Mouse (Mus musculus) kidney, embryonic 16.5 days (tissue): ENCODE results near the gene Duox1. TPM values are rescaled to one million over a fixed set of nuclear protein-coding genes. Genes with fewer than 3 reads are reported as not detected.
A peak's percentile ranks its signal among the peaks of the same experiment; 100 is the strongest.

Experiments
- ATAC-seq: fragments of 200-750 bp; cut with Nextera tagmentation; 2 replicates; pipeline ENCODE4 v1.8.0; 2017; ENCODE audit warnings: moderate TSS enrichment; ENCODE audit not compliant: low FRiP score, low TSS enrichment
- H3K27ac ChIP-seq: fragments of 300-500 bp; sonication (generic); 2 replicates; pipeline ENCODE4 v1.5.1; 2014; ENCODE audit warnings: low read length
- H3K27me3 ChIP-seq: fragments of 300-500 bp; sonication (generic); 2 replicates; pipeline ENCODE4 v1.6.1; 2014; ENCODE audit warnings: low read length, control low read depth, mixed read lengths; ENCODE audit not compliant: insufficient read depth
- H3K36me3 ChIP-seq: fragments of 300-500 bp; sonication (generic); 2 replicates; pipeline ENCODE4 v1.6.1; 2014; ENCODE audit warnings: low read length, control low read depth, mixed read lengths; ENCODE audit not compliant: insufficient read depth
- H3K4me1 ChIP-seq: fragments of 300-500 bp; sonication (generic); 2 replicates; pipeline ENCODE4 v1.6.1; 2014; ENCODE audit warnings: low read length, control low read depth, mixed read lengths; ENCODE audit not compliant: insufficient read depth
- H3K4me2 ChIP-seq: fragments of 300-500 bp; sonication (generic); replicated peaks from 2 replicates; pipeline ENCODE4 v1.6.1; 2014; ENCODE audit warnings: low read depth, low read length
- H3K4me3 ChIP-seq: fragments of 300-500 bp; sonication (generic); 2 replicates; pipeline ENCODE4 v1.5.1; 2014; ENCODE audit warnings: mild to moderate bottlenecking, low read length
- H3K9ac ChIP-seq: fragments of 300-500 bp; sonication (generic); replicated peaks from 2 replicates; pipeline ENCODE4 v1.6.1; 2014; ENCODE audit warnings: low read length
- H3K9me3 ChIP-seq: fragments of 300-500 bp; sonication (generic); 2 replicates; pipeline ENCODE4 v1.6.1; 2016; ENCODE audit warnings: low read length, control low read depth
- WGBS: fragments of 180-500 bp; shearing (Covaris S2); extraction: QIAGEN DNeasy Blood & Tissue Kit; methylation state at CpG from one replicate; pipeline ENCODE4 v1.1.7; 2014; 5-methylcytosine and 5-hydroxymethylcytosine counted together
- polyA plus RNA-seq: library from polyadenylated mRNA; unstranded; fragments of >200 nt; fragmentation: Nextera tagmentation; extraction: Ambion mirVana; gene quantifications from 2 replicates; pipeline ENCODE4 v1.2.1, GENCODE M21; 2015

The Duox1 gene
- polyA plus RNA-seq, 1 experiment from 2014 or later, result 0.05 TPM

- H3K4me1 ChIP-seq, result peaks cover 35% of the 10 kb centered on the region
- H3K9ac ChIP-seq, result no peak overlapping the region
- no peaks in the 10 kb centered on the region for H3K9me3 ChIP-seq
- no peaks in the 10 kb centered on the region for H3K36me3 ChIP-seq
- WGBS, result 48% methylated on average over 10 of the region's 10 CpGs
- no peak overlapping the region for H3K4me2 ChIP-seq
- H3K4me3 ChIP-seq, result no peak overlapping the region
- no peak overlapping the region for H3K27ac ChIP-seq
- ATAC-seq, result no peak
- peaks cover 10% of the 10 kb centered on the region; the same call in 1 of the 2 replicates for H3K27me3 ChIP-seq
These were observed 54.8 kb downstream of the Duox1 start for GRCm38 (mm10) chr2:122370101-122370750.

GRCm38 (mm10) chr2:122372067-122372466 is 56.6 kb downstream of the Duox1 start:
- Histone ChIP-seq H3K9ac (no peak overlapping the region), H3K27me3 (peaks cover 10% of the 10 kb centered on the region; the same call in 1 of the 2 replicates), H3K9me3 (no peaks in the 10 kb centered on the region), H3K36me3 (no peaks in the 10 kb centered on the region), H3K4me1 (peaks cover 21% of the 10 kb centered on the region), H3K27ac (no peak overlapping the region), H3K4me3 (no peak overlapping the region), H3K4me2 (no peak overlapping the region)
- WGBS, result 68% methylated on average over 3 of the region's 3 CpGs
- ATAC-seq, result no peak

DNA sequence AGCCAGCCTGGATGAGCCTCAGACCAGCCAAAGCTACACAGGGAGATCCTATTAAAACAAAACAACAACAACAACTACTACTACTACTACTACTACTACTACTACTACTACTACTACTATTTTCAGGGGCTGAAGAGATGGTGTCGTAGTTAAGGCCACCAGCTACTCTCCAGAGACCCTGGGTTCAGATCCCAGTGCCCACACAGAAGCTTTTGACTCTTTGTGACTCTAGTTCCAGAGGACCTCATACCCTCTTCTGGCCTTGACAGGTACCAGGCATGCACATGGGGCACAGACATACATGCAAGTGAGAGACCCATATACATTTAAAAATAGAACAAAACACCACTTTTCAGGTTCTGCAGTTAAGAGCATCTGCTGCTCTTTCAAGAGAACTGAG is 57.1 kb downstream of the Duox1 start:
- H3K9me3 ChIP-seq, result no peaks in the 10 kb centered on the region
- H3K36me3 ChIP-seq, result no peaks in the 10 kb centered on the region
- H3K4me3 ChIP-seq, result no peak overlapping the region
- H3K4me2 ChIP-seq, result no peak overlapping the region
- 87% methylated on average over 1 of the region's 1 CpGs for WGBS
- no peak overlapping the region for H3K27ac ChIP-seq
- ATAC-seq, result no peak
- H3K9ac ChIP-seq, result no peak overlapping the region
- peaks cover 10% of the 10 kb centered on the region; the same call in 1 of the 2 replicates for H3K27me3 ChIP-seq
- peaks cover 17% of the 10 kb centered on the region for H3K4me1 ChIP-seq

- Histone ChIP-seq H3K36me3 (no peaks in the 10 kb centered on the region), H3K9ac (no peak overlapping the region), H3K27me3 (peaks cover 10% of the 10 kb centered on the region; the same call in 1 of the 2 replicates), H3K4me3 (no peak overlapping the region), H3K4me1 (peaks cover 17% of the 10 kb centered on the region), H3K9me3 (no peaks in the 10 kb centered on the region), H3K4me2 (no peak overlapping the region), H3K27ac (no peak overlapping the region)
- 78% methylated on average over 5 of the region's 5 CpGs for WGBS
- no peak for ATAC-seq
These were observed 58.5 kb downstream of the Duox1 start for GRCm38 (mm10) chr2:122374012-122374411.

- ATAC-seq, result no peak
- Histone ChIP-seq H3K4me3 (peak overlapping the region; percentile 84), H3K4me2 (peak overlapping the region; percentile 93), H3K9me3 (no peaks in the 10 kb centered on the region), H3K27ac (no peak overlapping the region), H3K27me3 (0 out of 2 replicates have a peak, but pooled peaks cover 6% of the 10 kb centered on the region), H3K9ac (peak overlapping the region; percentile 66), H3K36me3 (no peaks in the 10 kb centered on the region), H3K4me1 (peaks cover 12% of the 10 kb centered on the region; the same call in 1 of the 2 replicates)
- 21% methylated on average over 23 of the region's 23 CpGs for WGBS
These were observed 59.3 kb downstream of the Duox1 start for GRCm38 (mm10) chr2:122374666-122375331.

- no peaks in the 10 kb centered on the region for H3K9me3 ChIP-seq
- WGBS, result under 1% methylated on average over 32 of the region's 32 CpGs
- H3K4me2 ChIP-seq, result peak overlapping the region; percentile 93
- peak overlapping the region; percentile 80 for H3K9ac ChIP-seq
- H3K27me3 ChIP-seq, result 0 out of 2 replicates have a peak, but pooled peaks cover 5% of the 10 kb centered on the region
- peak overlapping the region; percentile 84 for H3K4me3 ChIP-seq
- peak overlapping the region; percentile 95 for H3K27ac ChIP-seq
- ATAC-seq, result peak; percentile 84
- no peaks in the 10 kb centered on the region for H3K36me3 ChIP-seq
- peaks cover 13% of the 10 kb centered on the region; the same call in 1 of the 2 replicates for H3K4me1 ChIP-seq
These were observed 60.0 kb downstream of the Duox1 start for GRCm38 (mm10) chr2:122375391-122375991.

- no peak for ATAC-seq
- no peaks in the 10 kb centered on the region for H3K9me3 ChIP-seq
- whole genome bisulfite sequencing, result under 1% methylated on average over 22 of the region's 22 CpGs
- peak overlapping the region; percentile 93 for H3K4me2 ChIP-seq
- H3K4me1 ChIP-seq, result peaks cover 17% of the 10 kb centered on the region; the same call in 1 of the 2 replicates
- 0 out of 2 replicates have a peak, but pooled peaks cover 5% of the 10 kb centered on the region for H3K27me3 ChIP-seq
- H3K9ac ChIP-seq, result peak overlapping the region; percentile 80
- H3K27ac ChIP-seq, result peak overlapping the region; percentile 95
- H3K4me3 ChIP-seq, result peak overlapping the region; percentile 84
- no peaks in the 10 kb centered on the region for H3K36me3 ChIP-seq
These were observed 60.6 kb downstream of the Duox1 start for GRCm38 (mm10) chr2:122376041-122376561.

- H3K9ac ChIP-seq, result peak overlapping the region; percentile 73
- H3K9me3 ChIP-seq, result no peaks in the 10 kb centered on the region
- H3K4me1 ChIP-seq, result peaks cover 17% of the 10 kb centered on the region; the same call in 1 of the 2 replicates
- peak overlapping the region; percentile 80 for H3K4me3 ChIP-seq
- peak overlapping the region; percentile 60 for H3K4me2 ChIP-seq
- peak; percentile 91 for ATAC-seq
- peak overlapping the region; percentile 93 for H3K27ac ChIP-seq
- H3K36me3 ChIP-seq, result no peaks in the 10 kb centered on the region
- 0 out of 2 replicates have a peak, but pooled peaks cover 5% of the 10 kb centered on the region for H3K27me3 ChIP-seq
- under 1% methylated on average over 28 of the region's 28 CpGs for WGBS
These were observed 61.8 kb downstream of the Duox1 start for GRCm38 (mm10) chr2:122377215-122377674.

DNA sequence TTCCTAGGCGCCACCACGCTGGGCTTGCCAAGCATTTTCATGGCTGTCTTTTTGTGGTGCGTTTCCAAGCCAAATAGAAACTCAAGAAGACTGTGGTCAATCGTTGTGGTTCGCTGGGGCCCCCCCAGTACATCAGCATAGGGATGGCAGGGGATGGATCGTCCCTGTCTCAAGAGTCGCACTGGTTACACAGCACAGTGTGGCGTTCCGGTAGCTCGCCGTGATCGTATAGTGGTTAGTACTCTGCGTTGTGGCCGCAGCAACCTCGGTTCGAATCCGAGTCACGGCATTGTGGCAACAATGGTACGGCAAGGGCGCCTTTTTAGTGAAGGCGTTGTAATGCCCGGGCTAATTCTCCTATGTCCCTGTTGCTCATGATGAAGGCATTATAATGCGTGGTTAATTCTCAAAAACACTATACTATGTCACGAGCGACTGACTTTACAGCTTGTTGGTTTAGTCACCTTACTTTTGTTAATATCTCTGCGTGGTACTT is 62.3 kb downstream of the Duox1 start:
- Histone ChIP-seq H3K4me2 (peak overlapping the region; percentile 60), H3K4me3 (peak overlapping the region; percentile 80), H3K27ac (peak overlapping the region; percentile 93), H3K9ac (peak overlapping the region; percentile 73), H3K4me1 (peaks cover 17% of the 10 kb centered on the region; the same call in 1 of the 2 replicates), H3K27me3 (0 out of 2 replicates have a peak, but pooled peaks cover 5% of the 10 kb centered on the region), H3K9me3 (no peaks in the 10 kb centered on the region), H3K36me3 (no peaks in the 10 kb centered on the region)
- under 1% methylated on average over 26 of the region's 26 CpGs for WGBS
- peak; percentile 88 for ATAC-seq
